Mouse (Mus musculus): ENCODE measurements around the gene Elp1. TPM values are rescaled to one million over a fixed set of nuclear protein-coding genes. Genes with fewer than 3 reads are reported as not detected.

The Elp1 gene
- polyA plus RNA-seq, 1 experiment from 2014 or later: 101 TPM

DNA sequence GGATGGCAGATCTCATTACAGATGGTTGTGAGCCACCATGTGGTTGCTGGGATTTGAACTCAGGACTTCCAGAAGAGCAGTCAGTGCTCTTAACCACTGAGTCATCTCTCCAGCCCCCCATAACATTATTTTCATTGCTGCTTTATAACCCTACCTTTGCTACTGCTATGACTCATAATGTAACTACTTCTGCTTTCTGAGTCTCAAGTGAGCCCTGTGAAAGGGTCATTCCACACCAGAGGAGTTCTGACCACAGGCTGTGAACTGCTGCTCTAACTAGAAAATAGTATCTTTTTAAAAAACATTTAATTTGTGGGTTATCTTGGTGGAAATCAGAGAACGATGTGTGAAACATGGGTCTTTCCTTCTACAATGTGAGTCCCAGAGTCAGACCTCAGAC, 44.4 kb downstream of the Elp1 start:
- Histone ChIP-seq H3K4me1 (ENCODE audit: control insufficient read depth, insufficient read depth, low read length) (no peaks in the 10 kb centered on the region), H3K4me2 (ENCODE audit: low read depth, severe bottlenecking) (no peak overlapping the region), H3K36me3 (ENCODE audit: control insufficient read depth, insufficient read depth, low read length) (peaks cover 30% of the 10 kb centered on the region), H3K4me3 (ENCODE audit: low read depth, low read length) (no peak overlapping the region), H3K27ac (replicated peaks; ENCODE audit: low read depth, low read length) (no peak overlapping the region), H3K9ac (ENCODE audit: low read length) (no peak overlapping the region), H3K27me3 (ENCODE audit: control insufficient read depth, insufficient read depth, low read length) (no peaks in the 10 kb centered on the region), H3K9me3 (ENCODE audit: control insufficient read depth, low read length) (no peaks in the 10 kb centered on the region)
- 97% methylated on average over 1 of the region's 1 CpGs for WGBS
- DNase-seq (ENCODE audit: low spot score) (no peak), ATAC-seq (ENCODE audit: insufficient number of reproducible peaks, low FRiP score, low TSS enrichment, low read depth) (no peak)

DNA sequence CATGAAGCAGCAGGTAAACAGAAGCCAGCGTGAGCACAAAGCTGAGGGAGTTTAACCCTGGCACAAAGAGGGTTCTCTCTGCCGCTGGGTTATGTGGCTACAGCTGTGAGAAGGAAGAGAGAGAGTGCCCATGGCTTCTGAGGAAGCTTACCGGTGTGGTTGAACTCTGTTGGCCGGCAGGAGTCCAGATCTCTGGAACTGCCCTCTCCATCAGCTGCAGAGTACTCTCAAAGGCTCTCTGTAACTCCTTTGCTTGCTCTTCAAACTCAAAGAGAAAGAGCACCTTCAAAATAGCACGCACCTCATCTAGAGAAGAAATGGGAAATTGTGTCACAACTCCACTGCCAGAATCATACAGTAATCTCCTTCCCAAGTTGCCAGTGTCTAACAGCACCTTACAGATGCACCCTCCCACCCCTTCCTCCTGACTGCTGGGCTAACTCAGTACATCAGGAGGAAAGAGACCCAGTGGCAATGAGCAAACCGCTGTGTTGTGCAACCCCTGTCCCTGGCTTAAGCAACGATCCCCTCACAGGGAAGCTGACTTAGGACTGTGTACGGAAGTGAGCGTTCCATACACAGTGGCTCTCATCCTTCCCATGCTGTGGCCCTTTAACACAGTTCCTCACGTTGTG, 45.0 kb downstream of the Elp1 start:
- H3K36me3 ChIP-seq (ENCODE audit: control insufficient read depth, insufficient read depth, low read length): peaks cover 27% of the 10 kb centered on the region
- H3K4me1 ChIP-seq (ENCODE audit: control insufficient read depth, insufficient read depth, low read length): no peaks in the 10 kb centered on the region
- H3K27me3 ChIP-seq (ENCODE audit: control insufficient read depth, insufficient read depth, low read length): no peaks in the 10 kb centered on the region
- H3K4me2 ChIP-seq (ENCODE audit: low read depth, severe bottlenecking): no peak overlapping the region
- H3K27ac ChIP-seq (replicated peaks; ENCODE audit: low read depth, low read length): no peak overlapping the region
- ATAC-seq (ENCODE audit: insufficient number of reproducible peaks, low FRiP score, low TSS enrichment, low read depth): no peak
- DNase-seq (ENCODE audit: low spot score): no peak
- 94% methylated on average over 10 of the region's 10 CpGs for WGBS
- no peaks in the 10 kb centered on the region for H3K9me3 ChIP-seq (ENCODE audit: control insufficient read depth, low read length)
- H3K4me3 ChIP-seq (ENCODE audit: low read depth, low read length): no peak overlapping the region
- H3K9ac ChIP-seq (ENCODE audit: low read length): no peak overlapping the region

DNA sequence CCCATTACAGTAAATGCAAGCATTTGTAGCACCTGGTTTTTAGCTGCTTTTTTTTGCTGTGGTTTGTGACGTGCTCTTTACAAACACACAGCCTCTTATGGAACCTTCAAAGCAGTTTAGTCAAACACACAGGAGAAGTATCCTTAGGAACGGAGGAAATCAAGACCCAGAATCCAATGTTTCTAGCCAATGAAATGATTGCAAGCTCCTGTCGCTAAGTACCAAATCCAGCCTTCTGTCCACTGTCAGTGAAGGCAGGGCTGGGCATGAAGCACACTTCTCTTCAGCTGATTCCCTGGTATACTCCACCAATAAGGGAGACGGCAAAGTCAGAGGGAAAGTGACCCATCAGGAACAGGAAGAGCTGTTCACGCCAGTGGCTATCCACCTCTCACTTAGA, 46.1 kb downstream of the Elp1 start:
- 96% methylated on average over 5 of the region's 5 CpGs for WGBS
- no peak for ATAC-seq (ENCODE audit: insufficient number of reproducible peaks, low FRiP score, low TSS enrichment, low read depth)

DNA sequence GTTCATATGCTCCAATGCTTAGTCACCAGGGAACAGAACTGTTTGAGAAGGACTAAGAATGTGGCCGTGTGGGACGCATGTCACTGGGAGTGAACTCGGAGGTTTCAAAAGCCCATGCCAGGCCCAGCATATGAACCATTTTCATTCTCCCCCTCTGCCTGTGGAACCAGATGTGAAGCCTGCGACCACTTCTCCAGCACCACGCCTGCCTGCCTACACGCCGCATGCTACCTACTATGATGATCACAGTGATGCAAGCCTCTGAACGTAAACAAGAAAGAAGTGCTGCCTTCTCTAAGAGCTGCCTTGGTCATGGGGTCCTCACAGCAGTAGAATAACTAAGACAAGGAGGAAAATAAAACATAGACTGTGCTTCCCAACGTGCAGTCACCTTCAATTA, 54.7 kb downstream of the Elp1 start:
- no peaks in the 10 kb centered on the region for H3K27me3 ChIP-seq (ENCODE audit: control insufficient read depth, insufficient read depth, low read length)
- H3K9me3 ChIP-seq (ENCODE audit: control insufficient read depth, low read length): no peaks in the 10 kb centered on the region
- no peak for DNase-seq (ENCODE audit: low spot score)
- H3K27ac ChIP-seq (replicated peaks; ENCODE audit: low read depth, low read length): no peak overlapping the region
- ATAC-seq (ENCODE audit: insufficient number of reproducible peaks, low FRiP score, low TSS enrichment, low read depth): no peak
- WGBS: 97% methylated on average over 9 of the region's 9 CpGs
- H3K9ac ChIP-seq (ENCODE audit: low read length): no peak overlapping the region
- no peaks in the 10 kb centered on the region for H3K4me1 ChIP-seq (ENCODE audit: control insufficient read depth, insufficient read depth, low read length)
- H3K4me3 ChIP-seq (ENCODE audit: low read depth, low read length): no peak overlapping the region
- no peak overlapping the region for H3K4me2 ChIP-seq (ENCODE audit: low read depth, severe bottlenecking)
- H3K36me3 ChIP-seq (ENCODE audit: control insufficient read depth, insufficient read depth, low read length): peaks cover 14% of the 10 kb centered on the region

More for the DNA sequence above, 46.1 kb downstream of the Elp1 start:
- Histone ChIP-seq H3K27ac (replicated peaks; ENCODE audit: low read depth, low read length) (no peak overlapping the region), H3K9me3 (ENCODE audit: control insufficient read depth, low read length) (no peaks in the 10 kb centered on the region), H3K9ac (ENCODE audit: low read length) (no peak overlapping the region), H3K4me3 (ENCODE audit: low read depth, low read length) (no peak overlapping the region), H3K36me3 (ENCODE audit: control insufficient read depth, insufficient read depth, low read length) (peaks cover 27% of the 10 kb centered on the region), H3K4me2 (ENCODE audit: low read depth, severe bottlenecking) (no peak overlapping the region), H3K27me3 (ENCODE audit: control insufficient read depth, insufficient read depth, low read length) (no peaks in the 10 kb centered on the region), H3K4me1 (ENCODE audit: control insufficient read depth, insufficient read depth, low read length) (no peaks in the 10 kb centered on the region)
- no peak for DNase-seq (ENCODE audit: low spot score)

DNA sequence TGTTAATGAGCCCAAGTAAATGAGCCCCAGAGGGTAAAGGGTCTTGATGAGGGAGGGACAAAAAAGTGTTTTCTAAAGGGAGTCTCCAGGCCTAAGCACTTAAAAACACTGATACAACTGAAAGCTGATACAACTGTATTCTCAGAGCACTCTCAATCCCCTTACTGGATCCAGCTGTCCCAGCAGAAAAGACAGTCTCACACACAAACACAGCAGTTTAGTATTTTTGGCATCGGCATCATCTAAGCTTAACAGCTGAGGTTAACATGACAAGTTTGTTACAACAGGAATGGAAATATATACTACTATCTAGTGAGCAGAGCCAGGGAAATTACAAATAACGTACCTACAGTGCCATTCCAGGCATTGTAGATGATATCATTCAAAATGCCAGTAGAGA, 55.8 kb downstream of the Elp1 start:
- ATAC-seq (ENCODE audit: insufficient number of reproducible peaks, low FRiP score, low TSS enrichment, low read depth): no peak

DNA sequence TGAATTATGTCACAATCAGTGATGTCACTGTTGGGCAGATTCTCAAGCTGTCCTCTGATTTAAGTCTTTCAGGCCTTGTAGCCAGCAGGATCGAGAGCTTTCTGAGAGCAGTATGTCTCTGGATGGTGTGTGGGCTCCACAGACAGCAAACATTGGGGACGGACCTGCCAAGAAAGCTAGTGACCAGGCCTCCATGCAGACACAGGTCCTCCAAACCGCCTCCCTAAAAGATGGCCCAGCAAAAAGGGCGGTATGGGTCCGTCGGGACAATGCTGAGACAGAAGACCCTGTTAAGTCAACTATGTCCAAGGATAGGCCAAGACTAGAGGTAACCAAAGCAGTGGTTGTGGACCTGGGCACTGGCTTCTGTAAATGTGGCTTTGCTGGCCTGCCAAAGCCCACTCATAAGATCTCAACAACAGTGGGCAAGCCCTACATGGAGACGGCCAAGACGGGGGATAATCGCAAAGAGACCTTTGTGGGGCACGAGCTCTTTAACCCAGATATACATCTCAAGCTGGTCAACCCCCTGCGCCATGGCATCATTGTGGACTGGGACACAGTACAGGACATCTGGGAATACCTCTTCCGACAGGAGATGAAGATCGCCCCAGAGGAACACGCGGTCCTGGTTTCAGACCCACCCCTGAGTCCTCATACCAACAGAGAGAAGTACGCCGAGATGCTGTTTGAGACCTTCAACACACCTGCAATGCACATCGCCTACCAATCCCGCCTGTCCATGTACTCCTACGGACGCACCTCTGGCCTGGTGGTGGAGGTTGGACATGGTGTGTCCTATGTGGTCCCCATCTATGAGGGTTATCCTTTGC, 58.6 kb downstream of the Elp1 start, which contains the start of gene Actl7a:
Actl7a (plus strand) TSS at position 51 of the 833 bp plus-strand sequence.
- Histone ChIP-seq H3K4me2 (ENCODE audit: low read depth, severe bottlenecking) (no peak within 1 kb of the TSS), H3K27ac (replicated peaks; ENCODE audit: low read depth, low read length) (no peak within 1 kb of the TSS), H3K9ac (ENCODE audit: low read length) (no peak within 1 kb of the TSS), H3K9me3 (ENCODE audit: control insufficient read depth, low read length) (no peaks in the 10 kb centered on the region), H3K4me1 (ENCODE audit: control insufficient read depth, insufficient read depth, low read length) (no peaks in the 10 kb centered on the region), H3K27me3 (ENCODE audit: control insufficient read depth, insufficient read depth, low read length) (no peaks in the 10 kb centered on the region), H3K36me3 (ENCODE audit: control insufficient read depth, insufficient read depth, low read length) (peaks cover 4% of the 10 kb centered on the region; the same call in 1 of the 2 replicates), H3K4me3 (ENCODE audit: low read depth, low read length) (no peak within 1 kb of the TSS)
- 97% methylated on average over 21 of the region's 21 CpGs for WGBS
- ATAC-seq (ENCODE audit: insufficient number of reproducible peaks, low FRiP score, low TSS enrichment, low read depth) (no peak), DNase-seq (ENCODE audit: low spot score) (no peak)

More for the DNA sequence above, 55.8 kb downstream of the Elp1 start:
- no peak overlapping the region for H3K4me2 ChIP-seq (ENCODE audit: low read depth, severe bottlenecking)
- peaks cover 13% of the 10 kb centered on the region for H3K36me3 ChIP-seq (ENCODE audit: control insufficient read depth, insufficient read depth, low read length)
- H3K9me3 ChIP-seq (ENCODE audit: control insufficient read depth, low read length): no peaks in the 10 kb centered on the region
- 95% methylated on average over 2 of the region's 2 CpGs for WGBS
- H3K27ac ChIP-seq (replicated peaks; ENCODE audit: low read depth, low read length): no peak overlapping the region
- no peak for DNase-seq (ENCODE audit: low spot score)
- no peaks in the 10 kb centered on the region for H3K27me3 ChIP-seq (ENCODE audit: control insufficient read depth, insufficient read depth, low read length)
- H3K4me3 ChIP-seq (ENCODE audit: low read depth, low read length): no peak overlapping the region
- H3K4me1 ChIP-seq (ENCODE audit: control insufficient read depth, insufficient read depth, low read length): no peaks in the 10 kb centered on the region
- H3K9ac ChIP-seq (ENCODE audit: low read length): no peak overlapping the region

DNA sequence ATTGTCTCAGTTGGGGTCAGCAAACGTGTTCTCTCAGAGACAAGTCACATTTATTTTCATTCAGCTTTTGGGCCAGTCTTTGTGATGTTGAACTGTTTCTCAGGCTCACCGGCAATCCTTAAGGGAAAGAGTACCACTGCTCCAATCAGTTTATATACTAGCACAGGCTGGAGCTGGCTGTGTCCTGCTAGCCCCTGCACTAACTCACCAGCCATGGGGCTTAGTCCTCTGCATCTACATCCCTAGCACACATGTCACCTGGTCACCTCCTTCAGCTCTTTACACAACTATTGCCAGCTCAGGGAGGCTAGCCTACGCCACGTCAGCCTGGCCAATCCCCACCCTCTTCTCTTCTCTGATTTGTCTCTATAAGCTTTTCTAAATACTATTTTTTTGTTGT, 59.4 kb downstream of the Elp1 start:
- WGBS: 87% methylated on average over 4 of the region's 4 CpGs
- no peak overlapping the region for H3K27ac ChIP-seq (replicated peaks; ENCODE audit: low read depth, low read length)

DNA sequence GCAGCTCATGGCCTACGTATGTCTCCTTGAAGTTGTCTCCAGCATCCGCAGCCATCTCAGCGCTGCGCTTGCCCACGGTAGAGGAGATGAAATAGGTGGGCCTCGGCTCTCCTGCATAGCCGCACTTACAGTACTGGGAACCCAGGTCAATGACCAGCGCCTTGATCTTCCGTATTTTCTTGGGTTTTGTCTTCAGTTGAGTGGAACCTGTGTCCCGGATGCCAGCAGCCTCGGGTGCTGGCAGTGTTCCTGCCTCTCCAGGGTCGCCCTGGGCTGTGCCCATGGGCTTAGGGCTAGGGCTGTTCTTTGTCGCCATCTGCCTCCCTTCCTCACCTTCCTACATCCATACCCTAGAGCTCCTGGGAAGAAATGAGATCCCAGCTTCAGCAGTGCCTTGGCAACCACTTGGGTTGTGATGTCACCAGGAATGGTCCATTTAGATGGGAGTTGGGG, 61.1 kb downstream of the Elp1 start, which contains the start of gene Actl7b:
Actl7b (minus strand) TSS at position 403 of the 453 bp plus-strand sequence.
- no peaks in the 10 kb centered on the region for H3K9me3 ChIP-seq (ENCODE audit: control insufficient read depth, low read length)

More for the DNA sequence above, 59.4 kb downstream of the Elp1 start:
- DNase-seq (ENCODE audit: low spot score): no peak
- Histone ChIP-seq H3K36me3 (ENCODE audit: control insufficient read depth, insufficient read depth, low read length) (peaks cover 3% of the 10 kb centered on the region; the same call in 1 of the 2 replicates), H3K9ac (ENCODE audit: low read length) (no peak overlapping the region), H3K27me3 (ENCODE audit: control insufficient read depth, insufficient read depth, low read length) (no peaks in the 10 kb centered on the region), H3K9me3 (ENCODE audit: control insufficient read depth, low read length) (no peaks in the 10 kb centered on the region), H3K4me2 (ENCODE audit: low read depth, severe bottlenecking) (no peak overlapping the region), H3K4me1 (ENCODE audit: control insufficient read depth, insufficient read depth, low read length) (no peaks in the 10 kb centered on the region), H3K4me3 (ENCODE audit: low read depth, low read length) (no peak overlapping the region)
- no peak for ATAC-seq (ENCODE audit: insufficient number of reproducible peaks, low FRiP score, low TSS enrichment, low read depth)

More for the DNA sequence above, 61.1 kb downstream of the Elp1 start, which contains the start of gene Actl7b:
- Histone ChIP-seq H3K4me1 (ENCODE audit: control insufficient read depth, insufficient read depth, low read length) (no peaks in the 10 kb centered on the region), H3K27ac (replicated peaks; ENCODE audit: low read depth, low read length) (no peak within 1 kb of the TSS), H3K27me3 (ENCODE audit: control insufficient read depth, insufficient read depth, low read length) (no peaks in the 10 kb centered on the region), H3K4me2 (ENCODE audit: low read depth, severe bottlenecking) (no peak within 1 kb of the TSS), H3K36me3 (ENCODE audit: control insufficient read depth, insufficient read depth, low read length) (peaks cover 3% of the 10 kb centered on the region; the same call in 1 of the 2 replicates), H3K4me3 (ENCODE audit: low read depth, low read length) (no peak within 1 kb of the TSS), H3K9ac (ENCODE audit: low read length) (no peak within 1 kb of the TSS)
- DNase-seq (ENCODE audit: low spot score) (no peak), ATAC-seq (ENCODE audit: insufficient number of reproducible peaks, low FRiP score, low TSS enrichment, low read depth) (no peak)
- 94% methylated on average over 13 of the region's 13 CpGs for WGBS

Data from limb, embryonic 11.5 days (tissue).